Comparison of ENCODE assay signal across 10 mouse cellular contexts in genomic region chr2:130451086-130451726, GRCm38 (mm10). TPM values are rescaled to one million over a fixed set of nuclear protein-coding genes. Genes with fewer than 3 reads are reported as not detected.
DNase-seq lines count a peak whose midpoint lies in the region; ATAC-seq and TF ChIP-seq lines count a peak whose summit lies in the region.
"Had no signal": no experiment of that assay in that cellular context is flagged by ENCODE, and none has a peak within 500 bp of the region (broad histone marks: within the 10 kb centered on the region; RNA-seq: fewer than 3 reads in every experiment).

No protein-coding gene starts in this region.

- no peaks in the 10 kb centered on the region for H3K36me3 ChIP-seq in embryonic facial prominence, embryonic 12.5 days
- H3K36me3 ChIP-seq in myocyte (ENCODE audit: control insufficient read depth, insufficient read depth): no peaks in the 10 kb centered on the region

- ATAC-seq in embryonic facial prominence, embryonic 12.5 days (ENCODE audit: insufficient number of reproducible peaks, insufficient read depth, low FRiP score, low TSS enrichment): no peak

- peak overlapping the region; percentile 74 for H3ac ChIP-seq in myocyte (ENCODE audit: control insufficient read depth, insufficient read length)

- no peak for TF ChIP-seq POLR2A in myocyte (IDR thresholded peaks at IDR 0.05; ENCODE audit: insufficient read length, low read depth)

- H3K27me3 ChIP-seq in embryonic facial prominence, embryonic 12.5 days: no peaks in the 10 kb centered on the region
- H3K27me3 ChIP-seq in myocyte (ENCODE audit: control insufficient read depth, insufficient read depth, insufficient read length): no peaks in the 10 kb centered on the region

- peaks cover 15% of the 10 kb centered on the region for H3K4me1 ChIP-seq in embryonic facial prominence, embryonic 12.5 days

- H3K9me3 ChIP-seq in embryonic facial prominence, embryonic 12.5 days: no peaks in the 10 kb centered on the region

- intact Hi-C loops in left cerebral cortex, adult 2 months (cut with DNase I): loop anchor here (2.0 to 5.0 kb wide), 2 partner anchors 40 to 66 kb away; no protein-coding TSS in a partner anchor
- intact Hi-C loops in left cerebral cortex, postnatal 10 days (cut with DNase I): loop anchor here (5.0 kb wide), 1 partner anchor 61 kb away; no protein-coding TSS in a partner anchor

- no peak for TF ChIP-seq CTCF in left cerebral cortex, adult 2 months (IDR thresholded peaks at IDR 0.05)

- peaks cover 58% of the 10 kb centered on the region for H3K79me2 ChIP-seq in myocyte (ENCODE audit: control insufficient read depth, insufficient read depth)

- 73% methylated on average over 14 of the region's 14 CpGs for WGBS in embryonic facial prominence, embryonic 12.5 days

- peak in 1 of 2 experiments; percentile 26 for DNase-seq in left cerebral cortex, adult 2 months (ENCODE audit: extremely low spot score in 1 of 2, low spot score in 2 of 2)
- no peak for DNase-seq in left cerebral cortex, postnatal 10 days (ENCODE audit: extremely low spot score in 1 of 2, low spot score in 2 of 2)
- peak; percentile 18 for DNase-seq in induced T-regulatory cell, adult 2 months (ENCODE audit: low read depth)
- DNase-seq in left cerebral cortex, adult 11 months (ENCODE audit: low spot score): no peak
- no peak for DNase-seq in cerebellum, adult 9-11 months
- DNase-seq in thymus, adult 18-20 months: no peak

- H3K27ac ChIP-seq in left cerebral cortex, adult 2 months: peak overlapping the region; percentile 91
- no peak overlapping the region for H3K27ac ChIP-seq in embryonic facial prominence, embryonic 12.5 days

- H3K4me3 ChIP-seq in left cerebral cortex, adult 2 months: peak overlapping the region; percentile 84
- peak overlapping the region; percentile 84 for H3K4me3 ChIP-seq in embryonic facial prominence, embryonic 12.5 days
- H3K4me3 ChIP-seq in myocyte: peak overlapping the region; percentile 60

- H3K4me2 ChIP-seq in embryonic facial prominence, embryonic 12.5 days (replicated peaks): peak overlapping the region; percentile 78
- peak overlapping the region; percentile 78 for H3K4me2 ChIP-seq in myocyte (ENCODE audit: low read depth)

- H3K9ac ChIP-seq in embryonic facial prominence, embryonic 12.5 days: peak overlapping the region; percentile 90

TF ChIP-seq in myocyte, 11 proteins besides CTCF, POLR2A, EP300 and RAD21:
- TF ChIP-seq TCF3 (IDR thresholded peaks at IDR 0.05; ENCODE audit: insufficient read length, low read depth): no peak
- TF ChIP-seq MYOG (IDR thresholded peaks at IDR 0.05; ENCODE audit: control insufficient read depth in 1 of 3, insufficient read depth in 1 of 3, insufficient read length in 2 of 3, low read depth in 2 of 3): no peak
- TF ChIP-seq USF1 (IDR thresholded peaks at IDR 0.05; ENCODE audit: low read depth): no peak
- no peak for TF ChIP-seq CEBPB (IDR thresholded peaks at IDR 0.05; ENCODE audit: insufficient read depth, poor library complexity, severe bottlenecking)
- no peak for TF ChIP-seq MYOD1 (IDR thresholded peaks at IDR 0.05; ENCODE audit: control insufficient read depth in 1 of 3, insufficient read length in 2 of 3, low read depth in 2 of 3)
- no peak for TF ChIP-seq E2F4 (IDR thresholded peaks at IDR 0.05; ENCODE audit: insufficient read depth)
- no peak for TF ChIP-seq SRF (IDR thresholded peaks at IDR 0.05; ENCODE audit: control insufficient read depth, insufficient read length, low read depth)
- no peak for TF ChIP-seq REST (IDR thresholded peaks at IDR 0.05; ENCODE audit: insufficient read depth, insufficient read length)
- TF ChIP-seq TCF12 (IDR thresholded peaks at IDR 0.05; ENCODE audit: insufficient read depth, poor library complexity, severe bottlenecking): no peak
- no peak for TF ChIP-seq POLR2AphosphoS2 (IDR thresholded peaks at IDR 0.05; ENCODE audit: insufficient read length, low read depth)
- TF ChIP-seq MAX (IDR thresholded peaks at IDR 0.05; ENCODE audit: low read depth): no peak

RNA-seq across cellular contexts. Expression of gene Ptpra, which starts 1.1 kb away (rescaled TPM):
- 100 to 1,000 TPM; 221 to 237 TPM for total RNA-seq in left cerebral cortex, adult 2 months (2021)
- total RNA-seq in left cerebral cortex, postnatal 10 days (2021): 100 to 1,000 TPM; 257 to 262 TPM
- polyA plus RNA-seq in embryonic facial prominence, embryonic 12.5 days (2016; fragmentation: Nextera tagmentation; extraction: Ambion mirVana): 129 and 131 TPM in 2 replicates
- 57.9 TPM for polyA plus RNA-seq in myocyte (2012; fragmentation: generic; extraction: Trizol)

RNA-seq across cellular contexts. Expression of gene Pced1a, which starts 26.7 kb away (rescaled TPM):
- 10 to 100 TPM; 23.1 to 27.9 TPM for total RNA-seq in left cerebral cortex, adult 2 months (2021)
- total RNA-seq in left cerebral cortex, postnatal 10 days (2021): 10 to 100 TPM; 22.8 to 23.4 TPM
- polyA plus RNA-seq in embryonic facial prominence, embryonic 12.5 days (2016; fragmentation: Nextera tagmentation; extraction: Ambion mirVana): 14.7 TPM in 2 replicates
- polyA plus RNA-seq in myocyte (2012; fragmentation: generic; extraction: Trizol): 10.9 TPM

RNA-seq across cellular contexts. Expression of gene Vps16, which starts 27.1 kb away (rescaled TPM):
- 10 to 100 TPM; 78.3 to 99.1 TPM for total RNA-seq in left cerebral cortex, adult 2 months (2021)
- total RNA-seq in left cerebral cortex, postnatal 10 days (2021): 100 to 1,000 TPM in 1 of 2 experiments, 10 to 100 TPM in 1; 83.9 to 105 TPM
- 119 and 122 TPM in 2 replicates for polyA plus RNA-seq in embryonic facial prominence, embryonic 12.5 days (2016; fragmentation: Nextera tagmentation; extraction: Ambion mirVana)
- polyA plus RNA-seq in myocyte (2012; fragmentation: generic; extraction: Trizol): 43.6 TPM

RNA-seq across cellular contexts. Expression of gene Tmem239, which starts 44.9 kb away (rescaled TPM):
- not detected for total RNA-seq in left cerebral cortex, adult 2 months (2021)
- not detected for total RNA-seq in left cerebral cortex, postnatal 10 days (2021)
- polyA plus RNA-seq in embryonic facial prominence, embryonic 12.5 days (2016; fragmentation: Nextera tagmentation; extraction: Ambion mirVana): 0.20 TPM in 1 of 2 replicates, not detected in the other
- polyA plus RNA-seq in myocyte (2012; fragmentation: generic; extraction: Trizol): not detected
- total RNA-seq: left cerebral cortex, adult 18-20 months had no signal
- polyA plus RNA-seq: activated CD4-positive, CD25-positive, alpha-beta regulatory T cell, adult 4 months had no signal

RNA-seq across cellular contexts. Expression of gene 1700020A23Rik, which starts 46.1 kb away (rescaled TPM):
- total RNA-seq in left cerebral cortex, adult 2 months (2021): not detected
- not detected for total RNA-seq in left cerebral cortex, postnatal 10 days (2021)
- 0.60 TPM in 1 of 2 replicates, not detected in the other for polyA plus RNA-seq in embryonic facial prominence, embryonic 12.5 days (2016; fragmentation: Nextera tagmentation; extraction: Ambion mirVana)
- polyA plus RNA-seq in myocyte (2012; fragmentation: generic; extraction: Trizol): not detected
- total RNA-seq: left cerebral cortex, adult 18-20 months had no signal
- polyA plus RNA-seq: activated CD4-positive, CD25-positive, alpha-beta regulatory T cell, adult 4 months had no signal
